Mouse (Mus musculus) E14TG2a.4 (cell line): ENCODE measurements around the gene Acp6.

Source experiments
- CTCF ChIP-seq: conservative IDR thresholded peaks from 2 replicates; pipeline ENCODE4 v1.5.1; 2014; ENCODE audit warnings: low read length
- NANOG ChIP-seq: IDR thresholded peaks from 2 replicates; pipeline ENCODE4 v1.6.1; 2014; ENCODE audit warnings: borderline replicate concordance, low read length, mixed read lengths
- POU5F1 ChIP-seq: IDR thresholded peaks from 2 replicates; pipeline ENCODE4 v1.6.1; 2014; ENCODE audit warnings: low read length, borderline replicate concordance

DNA sequence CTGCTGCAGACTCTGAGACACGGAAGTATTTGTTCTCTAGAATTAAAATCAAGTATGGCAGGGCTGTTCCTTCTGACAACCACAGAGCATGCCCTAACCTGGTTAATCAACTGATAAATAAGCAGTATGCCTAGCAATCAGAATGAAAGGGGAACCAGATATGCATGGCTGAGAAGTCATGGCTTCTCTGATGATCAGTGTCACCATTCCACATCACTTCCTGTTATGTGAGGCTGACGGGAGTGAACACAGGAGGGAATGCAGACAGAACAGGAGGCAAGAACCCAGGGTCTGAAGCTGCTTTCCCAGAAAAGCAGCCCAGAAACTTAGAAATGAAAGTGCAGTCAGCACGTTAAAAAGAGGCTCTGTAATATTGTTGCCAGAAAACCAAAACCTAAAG lies 47.9 kb downstream of the Acp6 start:
- TF ChIP-seq CTCF, result no peak
- no peak for TF ChIP-seq NANOG
- no peak for TF ChIP-seq POU5F1
